Mouse (Mus musculus) small intestine, adult 2 months (tissue): ENCODE measurements around the gene Tspan31. TPM values are rescaled to one million over a fixed set of nuclear protein-coding genes. Genes with fewer than 3 reads are reported as not detected.
A peak's percentile ranks its signal among the peaks of the same experiment; 100 is the strongest.

Experiments
- H3K27ac ChIP-seq: fragments of 200-500 bp; 2 replicates; pipeline ENCODE4 v1.5.1; 2012; ENCODE audit warnings: low read depth, low read length, control low read depth, inconsistent platforms; ENCODE audit not compliant: insufficient read depth
- H3K27me3 ChIP-seq: fragments of 200-500 bp; 2 replicates; pipeline ENCODE4 v1.6.1; 2012; ENCODE audit warnings: mild to moderate bottlenecking, moderate library complexity, low read length, inconsistent platforms; ENCODE audit not compliant: control insufficient read depth, insufficient read depth
- H3K36me3 ChIP-seq: fragments of 200-500 bp; 2 replicates; pipeline ENCODE4 v1.6.1; 2012; ENCODE audit warnings: mild to moderate bottlenecking, low read length, control low read depth, inconsistent platforms; ENCODE audit not compliant: control insufficient read depth, insufficient read depth
- H3K4me1 ChIP-seq: fragments of 200-500 bp; 2 replicates; pipeline ENCODE4 v1.6.1; 2012; ENCODE audit warnings: low read length, inconsistent platforms, mixed read lengths; ENCODE audit not compliant: control insufficient read depth, insufficient read depth, insufficient read length
- H3K4me3 ChIP-seq: fragments of 200-500 bp; 2 replicates; pipeline ENCODE4 v1.5.1; 2012; ENCODE audit warnings: low read depth, mild to moderate bottlenecking, control low read depth, inconsistent platforms, low read length, moderate library complexity
- CTCF ChIP-seq: fragments of 200-500 bp; IDR thresholded peaks from 2 replicates; pipeline ENCODE4 v1.5.1; 2012; ENCODE audit warnings: low read depth, mild to moderate bottlenecking, control low read depth, inconsistent platforms, low read length, moderate library complexity, mixed read lengths; ENCODE audit not compliant: insufficient replicate concordance, insufficient read length; ENCODE audit errors: extremely low read depth
- POLR2A ChIP-seq: fragments of 200-500 bp; IDR thresholded peaks from 2 replicates; pipeline ENCODE4 v1.6.1; 2012; ENCODE audit warnings: low read depth, mild to moderate bottlenecking, control low read depth, inconsistent platforms, low read length, moderate library complexity
- WGBS: fragments of 180-500 bp; shearing (Covaris S2); methylation state at CpG from one replicate; pipeline ENCODE4 v1.1.7; 2018; 5-methylcytosine and 5-hydroxymethylcytosine counted together
- polyA plus RNA-seq: library from polyadenylated mRNA; depleted of rRNA; stranded (reverse); fragments of >200 nt; gene quantifications from 2 replicates; pipeline ENCODE4 v1.2.3, GENCODE M21; 2012

Gene Tspan31
- polyA plus RNA-seq, 1 experiment: 48.9 TPM

- 12% methylated on average over 7 of the region's 7 CpGs for WGBS
- Histone ChIP-seq H3K27me3 (peaks cover 15% of the 10 kb centered on the region), H3K4me1 (peaks cover 13% of the 10 kb centered on the region), H3K27ac (no peak overlapping the region), H3K36me3 (peaks cover 40% of the 10 kb centered on the region), H3K4me3 (no peak overlapping the region)
- TF ChIP-seq CTCF (no peak), POLR2A (no peak)
Measured at GRCm38 (mm10) chr10:127094382-127094802, 24.3 kb upstream of the Tspan31 start.

- H3K27ac ChIP-seq: no peak overlapping the region
- H3K36me3 ChIP-seq: peaks cover 23% of the 10 kb centered on the region
- peaks cover 13% of the 10 kb centered on the region for H3K4me1 ChIP-seq
- peaks cover 15% of the 10 kb centered on the region for H3K27me3 ChIP-seq
- WGBS: 39% methylated on average over 4 of the region's 4 CpGs
- H3K4me3 ChIP-seq: no peak overlapping the region
- TF ChIP-seq CTCF: no peak
- no peak for TF ChIP-seq POLR2A
Measured at GRCm38 (mm10) chr10:127092742-127093141, 22.7 kb upstream of the Tspan31 start.

- H3K27me3 ChIP-seq: peaks cover 15% of the 10 kb centered on the region
- peaks cover 13% of the 10 kb centered on the region for H3K4me1 ChIP-seq
- 16% methylated on average over 51 of the region's 51 CpGs for WGBS
- TF ChIP-seq POLR2A: no peak
- TF ChIP-seq CTCF: no peak
- peaks cover 15% of the 10 kb centered on the region for H3K36me3 ChIP-seq
- no peak overlapping the region for H3K27ac ChIP-seq
- H3K4me3 ChIP-seq: peak overlapping the region; percentile 32
Measured at GRCm38 (mm10) chr10:127091507-127092396, 21.7 kb upstream of the Tspan31 start.

GRCm38 (mm10) chr10:127090560-127091411, 20.7 kb upstream of the Tspan31 start:
- Histone ChIP-seq H3K4me1 (peaks cover 13% of the 10 kb centered on the region), H3K4me3 (peak overlapping the region; percentile 32), H3K36me3 (peaks cover 5% of the 10 kb centered on the region), H3K27ac (no peak overlapping the region), H3K27me3 (peaks cover 15% of the 10 kb centered on the region)
- TF ChIP-seq POLR2A: no peak
- TF ChIP-seq CTCF: no peak
- WGBS: 15% methylated on average over 57 of the region's 57 CpGs

- H3K36me3 ChIP-seq: no peaks in the 10 kb centered on the region
- H3K4me1 ChIP-seq: peaks cover 10% of the 10 kb centered on the region
- 54% methylated on average over 6 of the region's 6 CpGs for whole genome bisulfite sequencing
- H3K4me3 ChIP-seq: no peak overlapping the region
- no peak overlapping the region for H3K27ac ChIP-seq
- TF ChIP-seq CTCF: no peak
- no peak for TF ChIP-seq POLR2A
- peaks cover 13% of the 10 kb centered on the region for H3K27me3 ChIP-seq
Measured at GRCm38 (mm10) chr10:127085633-127086032, 15.6 kb upstream of the Tspan31 start.

GRCm38 (mm10) chr10:127085052-127085451, 15.0 kb upstream of the Tspan31 start:
- Histone ChIP-seq H3K36me3 (no peaks in the 10 kb centered on the region), H3K4me3 (no peak overlapping the region), H3K27me3 (peaks cover 15% of the 10 kb centered on the region), H3K4me1 (peaks cover 9% of the 10 kb centered on the region), H3K27ac (no peak overlapping the region)
- TF ChIP-seq CTCF: no peak
- TF ChIP-seq POLR2A: no peak
- 82% methylated on average over 9 of the region's 9 CpGs for WGBS

- peaks cover 27% of the 10 kb centered on the region for H3K27me3 ChIP-seq
- WGBS: 21% methylated on average over 5 of the region's 5 CpGs
- H3K36me3 ChIP-seq: no peaks in the 10 kb centered on the region
- no peak overlapping the region for H3K4me3 ChIP-seq
- no peak overlapping the region for H3K27ac ChIP-seq
- TF ChIP-seq CTCF: no peak
- no peak for TF ChIP-seq POLR2A
- peaks cover 15% of the 10 kb centered on the region for H3K4me1 ChIP-seq
Measured at GRCm38 (mm10) chr10:127083915-127084306, 13.8 kb upstream of the Tspan31 start.
